ENCODE assay signal across 7 mouse cellular contexts in genomic region chr19:6942249-6942691, GRCm38 (mm10). TPM values are rescaled to one million over a fixed set of nuclear protein-coding genes. Genes with fewer than 3 reads are reported as not detected.
DNase-seq lines count a peak whose midpoint lies in the region; ATAC-seq and TF ChIP-seq lines count a peak whose summit lies in the region.

Gene Gpr137 (minus strand): TSS chr19:6942480.

- under 1% methylated on average over 27 of the region's 27 CpGs for WGBS in intestine, postnatal 0 days
- under 1% methylated on average over 27 of the region's 27 CpGs for WGBS in midbrain, embryonic 12.5 days
- WGBS in small intestine, adult 2 months, result under 1% methylated on average over 27 of the region's 27 CpGs

- no peaks in the 10 kb centered on the region for H3K4me1 ChIP-seq in intestine, postnatal 0 days (replicated peaks; ENCODE audit: control insufficient read depth, insufficient read depth, low read length)
- peaks cover 32% of the 10 kb centered on the region for H3K4me1 ChIP-seq in midbrain, embryonic 12.5 days
- H3K4me1 ChIP-seq in small intestine, adult 2 months (ENCODE audit: control insufficient read depth, insufficient read depth, insufficient read length, low read length), result peaks cover 14% of the 10 kb centered on the region

- no peaks in the 10 kb centered on the region for H3K9me3 ChIP-seq in intestine, postnatal 0 days (ENCODE audit: control insufficient read depth)
- H3K9me3 ChIP-seq in midbrain, embryonic 12.5 days, result no peaks in the 10 kb centered on the region

- intact Hi-C loops in left cerebral cortex, postnatal 4 days (cut with DNase I), result no loop called here

- H3K9ac ChIP-seq in intestine, postnatal 0 days (ENCODE audit: low read depth, low read length), result peak within 1 kb of the TSS; percentile 57
- H3K9ac ChIP-seq in midbrain, embryonic 12.5 days (replicated peaks), result peak within 1 kb of the TSS; percentile 84

- H3K4me2 ChIP-seq in intestine, postnatal 0 days (replicated peaks; ENCODE audit: low read depth), result peak within 1 kb of the TSS; percentile 96
- peak within 1 kb of the TSS; percentile 98 for H3K4me2 ChIP-seq in midbrain, embryonic 12.5 days (replicated peaks)

- TF ChIP-seq POLR2A in small intestine, adult 2 months (IDR thresholded peaks at IDR 0.05; ENCODE audit: low read depth, low read length), result peak; percentile 86

- H3K36me3 ChIP-seq in intestine, postnatal 0 days (ENCODE audit: control insufficient read depth, insufficient read depth), result peaks cover 3% of the 10 kb centered on the region; the same call in 1 of the 2 replicates
- 0 out of 2 replicates have a peak, but pooled peaks cover 4% of the 10 kb centered on the region for H3K36me3 ChIP-seq in midbrain, embryonic 12.5 days
- no peaks in the 10 kb centered on the region for H3K36me3 ChIP-seq in small intestine, adult 2 months (ENCODE audit: control insufficient read depth, insufficient read depth, low read length)

- no peaks in the 10 kb centered on the region for H3K27me3 ChIP-seq in intestine, postnatal 0 days (replicated peaks; ENCODE audit: control insufficient read depth, insufficient read depth, low read length)
- H3K27me3 ChIP-seq in midbrain, embryonic 12.5 days, result peaks cover 10% of the 10 kb centered on the region
- H3K27me3 ChIP-seq in small intestine, adult 2 months (ENCODE audit: control insufficient read depth, insufficient read depth, low read length), result no peaks in the 10 kb centered on the region

- peak; percentile 98 for DNase-seq in adrenal gland, adult 2 months
- peak; percentile 80 for DNase-seq in embryo, embryonic 11.5 days (ENCODE audit: low read depth, low spot score)
- peak; percentile 91 to 94 for DNase-seq in gastrocnemius, postnatal 4 days (ENCODE audit: low spot score in 2 of 2)
- peak; percentile 93 for DNase-seq in left cerebral cortex, postnatal 4 days

- peak; percentile 30; the same call in 1 of the 2 replicates for TF ChIP-seq CTCF in intestine, postnatal 0 days (IDR thresholded peaks at IDR 0.05; ENCODE audit: low read depth)
- TF ChIP-seq CTCF in small intestine, adult 2 months (IDR thresholded peaks at IDR 0.05; ENCODE audit: extremely low read depth, insufficient read length, insufficient replicate concordance, low read depth, low read length), result no peak; the same call in 1 of the 2 replicates

- peak within 1 kb of the TSS; percentile 96 for H3K27ac ChIP-seq in intestine, postnatal 0 days (ENCODE audit: low read depth, low read length)
- H3K27ac ChIP-seq in midbrain, embryonic 12.5 days (replicated peaks), result peak within 1 kb of the TSS; percentile 94
- H3K27ac ChIP-seq in small intestine, adult 2 months (ENCODE audit: insufficient read depth, low read depth, low read length), result peak within 1 kb of the TSS; percentile 98

- peak; percentile 85 for ATAC-seq in intestine, postnatal 0 days
- ATAC-seq in midbrain, embryonic 12.5 days (ENCODE audit: low FRiP score, low read depth), result peak; percentile 85

- peak within 1 kb of the TSS; percentile 94 for H3K4me3 ChIP-seq in intestine, postnatal 0 days (ENCODE audit: low read depth, low read length)
- H3K4me3 ChIP-seq in midbrain, embryonic 12.5 days, result peak within 1 kb of the TSS; percentile 77
- peak within 1 kb of the TSS; percentile 86 for H3K4me3 ChIP-seq in small intestine, adult 2 months (ENCODE audit: low read depth, low read length)

RNA-seq across cellular contexts. Expression of gene Gpr137, which starts in this region (rescaled TPM):
- 10 to 100 TPM; 47.9 to 51.5 TPM for total RNA-seq in adrenal gland, adult 2 months (2021)
- polyA plus RNA-seq in adrenal gland, adult 2 months (2012; rRNA removed), result 202 and 223 TPM in 2 replicates
- 10 to 100 TPM; 13.7 to 14.4 TPM for total RNA-seq in gastrocnemius, postnatal 4 days (2021)
- polyA plus RNA-seq in intestine, postnatal 0 days (2015; fragmentation: Nextera tagmentation; extraction: Ambion mirVana), result 20.0 and 20.9 TPM in 2 replicates
- total RNA-seq in left cerebral cortex, postnatal 4 days (2021), result 10 to 100 TPM; 56.8 to 63.6 TPM
- 37.7 and 38.3 TPM in 2 replicates for polyA plus RNA-seq in midbrain, embryonic 12.5 days (2016; fragmentation: Nextera tagmentation; extraction: Ambion mirVana)
- 77.5 and 97.8 TPM in 2 replicates for polyA plus RNA-seq in small intestine, adult 2 months (2012; rRNA removed)

Comparison
In these comparisons a context has a peak if more than half of its experiments do, and no peak if none do; other contexts are left out.
1. Peak in every context shown above with its lines: DNase-seq, ATAC-seq, H3K4me3 ChIP-seq and H3K27ac ChIP-seq.